Mouse (Mus musculus) spleen, adult 12 weeks (tissue): ENCODE measurements around the gene Kif9.

Source experiments
- DNase-seq: peaks from one replicate; pipeline ENCODE4 v3.0.0; 2022; ENCODE audit warnings: low spot score

The Kif9 gene

DNA sequence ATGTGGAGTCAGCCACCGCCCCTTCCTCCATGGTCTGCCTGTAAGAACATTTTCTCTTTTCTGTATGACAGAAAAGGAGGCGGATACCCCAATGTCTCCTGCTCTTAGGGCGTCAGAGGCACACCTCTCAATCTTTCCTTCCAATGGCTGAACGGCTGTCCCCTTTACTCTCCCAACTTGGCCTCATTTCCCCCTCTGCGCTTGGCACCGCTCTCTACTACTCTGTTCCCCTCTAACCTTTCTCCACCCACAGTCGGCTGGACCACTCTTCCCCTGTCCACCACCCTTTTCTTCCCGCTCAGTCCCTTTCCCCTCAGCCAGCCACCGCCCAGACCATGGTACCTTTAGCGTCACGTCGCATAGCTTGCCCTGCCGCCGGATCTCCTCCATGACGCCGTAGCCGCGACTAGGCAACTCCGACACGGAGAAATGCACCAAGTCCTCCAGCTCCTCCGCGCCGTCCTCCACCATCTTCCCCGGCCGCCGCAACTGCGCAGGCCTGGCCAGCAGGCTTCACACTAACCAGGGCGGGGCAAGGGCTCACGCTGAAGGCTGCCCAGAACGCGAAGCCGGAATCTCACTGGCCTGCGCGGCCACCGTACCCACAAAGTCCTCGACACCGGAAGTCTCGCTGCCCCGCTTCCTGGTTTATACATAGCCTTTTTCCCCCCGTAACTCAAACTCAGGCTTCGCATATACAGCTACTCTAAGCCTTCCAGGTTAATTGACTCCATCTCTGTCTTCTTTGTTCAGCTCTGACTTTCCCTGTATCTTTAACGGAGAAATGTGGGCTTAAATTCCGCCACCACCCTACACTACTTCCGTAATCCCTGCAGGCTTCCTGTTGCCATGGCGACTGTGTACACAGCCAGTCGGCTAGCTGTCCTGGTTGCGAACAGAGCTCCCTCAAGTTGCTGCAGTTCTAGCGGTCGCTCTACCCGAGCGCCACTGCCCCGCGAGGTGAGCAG, at the start of gene Kif9, which contains the start of gene Klhl18:
Kif9 (plus strand) TSS at position 835 of the 968 bp plus-strand sequence.
Klhl18 (minus strand) TSS at position 571 of the 968 bp plus-strand sequence.
- DNase-seq = peak; percentile 93

DNA sequence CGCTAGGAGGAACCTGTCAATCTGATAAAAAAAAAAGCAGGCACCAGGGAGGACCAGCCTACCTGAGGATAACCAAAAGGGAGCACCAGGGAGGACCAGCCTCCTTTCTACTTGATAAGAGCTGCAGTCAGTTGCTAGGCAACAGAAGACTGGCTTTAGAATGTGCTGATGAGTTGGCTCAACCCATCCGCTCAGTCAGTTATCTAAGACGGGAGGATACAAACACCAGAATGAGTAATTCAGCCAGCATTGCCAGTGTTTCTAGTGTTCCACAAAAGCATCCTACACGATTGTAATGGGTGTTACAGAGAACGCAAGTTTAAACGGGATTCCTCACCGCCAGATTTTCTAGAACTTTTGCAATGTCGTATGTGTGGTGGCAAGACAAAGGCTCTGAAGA, 45.5 kb upstream of the Kif9 start:
- no peak for DNase-seq

DNA sequence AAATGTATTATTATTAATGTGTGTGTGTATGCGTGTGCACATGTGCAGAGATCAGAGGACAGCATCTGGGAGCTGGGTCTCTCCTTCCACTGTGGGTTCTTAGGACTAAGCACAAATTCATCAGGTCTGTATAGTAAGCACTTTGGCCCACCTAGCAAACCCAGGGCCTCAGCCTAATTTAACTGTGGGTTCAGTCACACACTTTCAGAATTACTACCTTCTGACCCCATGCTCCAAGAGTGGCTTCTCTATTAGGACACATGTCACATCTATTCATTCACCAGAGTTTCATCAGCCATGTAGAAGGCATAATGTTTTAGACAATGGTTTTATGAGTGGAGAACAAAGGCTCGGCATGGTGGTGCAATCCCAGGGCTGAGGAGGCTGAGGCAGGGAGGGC, 43.7 kb upstream of the Kif9 start:
- DNase-seq = no peak

DNA sequence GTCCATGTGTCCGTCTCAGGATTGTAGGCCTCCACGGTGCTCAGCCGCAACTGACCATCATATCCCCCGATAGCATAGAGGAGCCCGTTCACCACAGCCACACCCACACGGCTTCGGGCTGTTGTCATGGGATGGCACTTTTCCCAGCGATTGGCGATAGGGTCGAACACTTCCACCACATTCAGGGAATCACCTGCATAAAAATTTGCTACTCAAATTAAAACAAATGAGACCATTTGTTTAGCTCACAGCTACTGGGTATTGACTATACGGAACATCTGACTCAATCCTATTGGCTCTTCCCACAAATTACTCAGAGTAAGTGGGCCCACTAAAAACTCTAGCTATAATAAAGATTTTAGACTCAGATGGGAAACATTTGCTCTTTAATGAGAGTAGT, 40.7 kb upstream of the Kif9 start:
- no peak for DNase-seq

DNA sequence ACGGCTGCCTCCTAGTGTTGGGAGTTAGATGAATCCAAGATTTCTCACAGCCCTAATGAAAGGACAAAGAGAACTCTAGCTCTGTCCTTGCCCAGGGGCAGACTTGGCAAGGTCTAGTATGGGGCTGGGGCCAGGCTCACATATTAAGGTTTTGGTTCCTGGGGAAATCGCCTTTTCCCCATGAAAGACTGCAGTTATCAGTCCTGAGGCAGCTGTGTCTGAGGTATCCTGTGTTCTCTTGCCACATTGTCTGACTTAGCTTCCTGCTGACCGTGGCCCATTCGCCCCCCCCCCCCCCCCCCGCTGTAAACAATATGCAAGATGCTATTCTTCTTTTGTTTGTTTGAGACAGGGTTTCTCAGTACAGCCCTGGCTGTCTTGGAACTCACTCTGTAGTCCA, 36.7 kb upstream of the Kif9 start:
- DNase-seq = no peak

DNA sequence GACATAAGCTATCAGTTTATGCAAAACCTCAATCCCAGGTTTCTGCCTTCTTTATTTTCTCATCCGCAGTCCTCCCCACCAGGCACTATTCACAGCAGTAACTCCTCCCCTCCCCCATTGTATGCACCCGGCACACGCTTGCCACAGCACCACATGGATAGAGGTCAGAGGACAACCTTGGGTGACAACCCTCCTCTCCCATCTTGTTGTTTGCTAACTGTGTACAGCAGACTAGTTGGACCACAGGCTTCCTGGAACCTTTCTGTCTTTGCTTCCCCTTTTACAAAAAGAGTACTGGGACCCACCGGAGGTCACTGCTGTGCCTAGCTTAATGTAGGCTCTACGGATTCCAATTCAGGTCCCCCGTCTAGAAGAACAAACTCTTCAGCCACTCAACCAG, 36.2 kb upstream of the Kif9 start:
- DNase-seq = no peak

DNA sequence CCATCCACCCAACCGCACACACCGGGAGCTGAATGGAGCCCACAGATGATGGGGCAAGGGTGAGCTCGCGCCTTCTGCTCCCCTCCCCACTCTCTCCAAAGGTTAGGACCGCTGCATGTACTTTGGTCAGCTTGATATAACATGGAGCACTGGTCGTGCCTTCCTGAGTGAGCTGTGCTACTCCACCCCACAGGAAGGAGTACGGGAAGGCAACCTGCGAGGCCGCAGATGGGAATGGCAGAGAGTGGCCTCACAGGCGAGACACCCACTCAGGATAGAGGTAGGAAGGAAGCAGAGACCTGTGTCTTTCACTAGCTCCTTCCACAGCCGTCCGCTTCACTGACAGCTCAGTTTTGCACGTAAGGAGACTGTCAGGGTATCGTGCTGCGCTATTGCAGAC, 28.4 kb upstream of the Kif9 start:
- no peak for DNase-seq

DNA sequence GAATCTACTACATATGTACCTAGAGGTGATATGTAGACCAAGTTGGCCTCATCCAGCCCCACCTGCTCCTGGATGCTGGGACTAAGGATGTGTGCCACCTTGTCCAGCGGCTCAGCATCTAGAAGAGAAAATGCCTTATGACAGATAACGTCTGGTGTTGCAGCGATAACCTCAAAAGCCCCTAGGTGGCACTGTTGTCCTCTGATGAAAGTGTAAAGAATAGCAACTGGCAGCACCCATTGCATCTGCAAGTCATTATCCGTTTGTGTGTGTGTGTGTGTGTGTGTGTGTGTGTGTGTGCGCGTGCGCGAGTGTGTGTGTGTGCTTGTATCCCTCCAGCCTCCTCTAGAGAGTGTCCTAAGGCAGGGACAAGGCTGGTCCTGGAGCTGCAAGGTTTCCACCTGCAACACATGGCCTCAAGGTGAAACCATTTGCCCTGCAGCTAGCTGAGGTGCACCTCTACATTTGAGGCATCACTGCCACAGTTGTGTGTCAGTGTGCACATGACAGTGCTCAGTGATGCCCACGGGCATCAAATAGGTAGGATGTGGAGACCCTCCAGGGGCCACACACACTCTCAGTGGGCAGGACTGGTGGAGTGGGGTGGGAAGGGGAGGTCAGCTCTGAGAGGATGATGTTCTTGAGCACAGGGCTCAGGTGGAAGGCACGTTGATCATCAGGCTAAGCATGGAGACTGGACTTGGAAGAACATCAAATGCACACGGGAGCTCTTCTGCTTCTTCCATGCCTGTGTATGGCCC, 27.7 kb upstream of the Kif9 start:
- DNase-seq = peak; percentile 57

DNA sequence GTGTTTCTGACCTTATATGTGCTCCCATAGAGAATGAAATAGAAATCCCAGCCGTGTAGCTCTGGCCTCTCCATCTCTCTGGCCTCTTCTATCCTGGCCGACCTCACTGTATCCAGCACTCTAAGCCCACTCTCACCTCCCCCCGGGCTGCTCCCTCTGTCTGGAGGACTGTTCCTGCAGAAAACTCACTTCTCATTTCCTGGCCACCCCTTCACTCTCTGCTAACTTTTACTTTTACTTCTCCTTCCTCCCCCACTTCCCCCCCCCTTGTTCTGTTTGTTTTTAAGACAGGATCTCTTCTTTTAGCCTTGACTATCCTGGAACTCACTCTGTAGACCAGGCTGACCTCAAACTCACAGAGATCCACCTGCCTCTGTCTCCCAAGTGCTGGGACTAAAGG, 24.2 kb upstream of the Kif9 start:
- no peak for DNase-seq

DNA sequence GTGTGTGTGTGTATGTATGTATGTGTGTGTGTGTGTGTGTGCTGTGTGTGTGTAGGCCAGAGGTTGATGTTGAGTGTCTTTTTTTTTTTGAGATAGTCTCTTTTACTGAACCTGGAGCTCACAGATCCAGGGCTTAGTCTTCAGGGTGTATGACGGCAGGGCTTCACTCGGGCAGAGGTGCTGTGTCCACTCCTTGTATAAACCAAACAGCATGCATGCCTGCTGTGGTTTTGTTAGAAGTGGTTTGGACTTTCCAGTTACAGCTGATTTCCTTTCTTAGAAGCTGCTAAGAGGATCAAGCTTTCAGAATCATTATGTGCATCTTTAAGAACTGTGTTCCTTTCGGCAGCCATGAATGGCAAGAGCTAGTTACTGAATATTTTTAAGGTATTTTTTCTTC, 18.8 kb upstream of the Kif9 start:
- no peak for DNase-seq

DNA sequence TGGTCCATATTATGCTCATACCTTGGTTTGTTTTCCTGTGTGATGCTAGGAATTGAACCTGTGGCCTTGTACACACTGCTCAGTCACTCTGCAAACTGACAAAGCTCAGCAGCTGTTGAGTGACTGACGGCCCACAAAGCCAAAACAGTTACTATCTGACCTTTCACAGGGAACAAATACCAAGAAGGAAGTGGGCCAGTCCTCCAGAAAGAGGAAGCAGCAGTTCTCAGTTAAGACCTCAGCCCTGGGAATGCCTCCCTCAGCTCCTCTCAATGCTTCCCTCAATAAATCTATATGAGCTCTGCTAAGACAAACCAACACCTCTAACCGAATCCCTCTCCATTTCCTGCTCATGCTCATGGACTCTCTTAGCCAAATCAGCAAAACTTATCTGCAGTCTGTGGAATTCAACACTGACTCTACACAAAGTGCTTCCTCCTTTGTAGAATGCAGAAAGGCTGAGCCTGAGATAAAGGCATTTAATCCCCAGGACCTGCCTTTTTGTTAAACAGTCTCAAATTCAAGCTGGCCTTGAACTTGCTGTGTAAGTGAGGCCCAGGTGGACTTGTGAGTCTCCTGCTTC, 17.5 kb upstream of the Kif9 start:
- no peak for DNase-seq

DNA sequence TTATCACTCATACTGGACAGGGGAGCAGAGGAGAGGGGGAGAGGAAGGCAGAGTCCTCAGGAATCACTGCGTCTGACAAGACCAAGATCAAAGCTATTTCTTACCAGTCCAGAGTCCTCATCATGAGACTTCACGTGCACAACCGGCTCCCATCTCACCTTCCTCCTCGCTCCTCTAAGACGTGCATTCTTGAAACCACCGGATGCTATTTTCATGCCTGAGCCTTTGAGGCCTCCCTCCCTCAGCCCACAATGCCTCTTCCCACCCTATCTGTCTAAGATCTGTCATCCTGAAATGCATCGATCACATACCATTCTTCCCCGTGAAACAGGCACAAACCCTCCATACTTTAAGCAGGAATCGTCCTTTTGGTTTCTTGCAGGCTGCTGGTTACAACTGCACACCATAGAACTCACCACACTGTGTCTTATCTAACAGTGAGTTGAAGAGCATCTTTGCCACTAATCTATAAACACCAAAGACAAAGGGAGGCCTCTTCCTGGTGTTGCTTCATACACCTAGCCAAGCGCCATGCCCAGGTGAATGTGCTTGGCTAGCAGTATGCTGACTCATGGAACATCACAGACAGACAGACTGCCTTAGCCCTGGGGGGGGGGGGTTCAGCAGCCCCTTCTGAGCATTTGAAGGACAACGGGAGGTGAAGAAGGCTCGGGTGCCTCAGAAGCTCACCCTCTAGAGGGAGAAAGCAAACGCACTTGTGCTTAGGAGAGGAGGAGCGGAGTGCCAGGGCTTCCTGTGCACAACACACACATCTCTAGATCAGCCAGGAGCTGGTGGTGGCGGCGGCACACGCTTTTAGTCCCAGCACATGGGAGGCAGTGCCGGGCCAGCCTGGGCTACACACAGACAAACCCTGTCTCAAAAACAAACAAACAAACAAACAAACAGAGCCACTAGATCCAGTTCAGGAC, 15.6 kb upstream of the Kif9 start:
- DNase-seq = no peak

DNA sequence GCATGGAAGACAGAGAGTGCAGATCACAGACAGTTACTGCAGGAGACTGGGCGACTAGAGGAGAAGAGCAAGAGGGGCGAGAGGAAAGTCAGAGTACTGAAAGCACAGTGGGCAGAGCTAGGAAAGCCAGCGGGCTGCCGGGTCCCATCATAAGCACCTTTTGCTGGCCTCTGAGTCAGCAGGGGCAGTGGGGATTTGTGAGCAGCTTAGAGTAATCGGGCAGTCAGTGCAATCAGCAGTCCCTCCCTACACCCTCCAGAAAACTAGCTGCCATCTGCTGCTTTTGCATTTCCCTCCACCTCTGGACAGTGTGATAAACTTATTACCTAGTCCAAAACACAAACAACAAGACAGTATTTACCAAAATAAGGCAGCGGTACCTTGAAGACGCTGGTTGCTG, 14.4 kb upstream of the Kif9 start:
- DNase-seq = no peak

DNA sequence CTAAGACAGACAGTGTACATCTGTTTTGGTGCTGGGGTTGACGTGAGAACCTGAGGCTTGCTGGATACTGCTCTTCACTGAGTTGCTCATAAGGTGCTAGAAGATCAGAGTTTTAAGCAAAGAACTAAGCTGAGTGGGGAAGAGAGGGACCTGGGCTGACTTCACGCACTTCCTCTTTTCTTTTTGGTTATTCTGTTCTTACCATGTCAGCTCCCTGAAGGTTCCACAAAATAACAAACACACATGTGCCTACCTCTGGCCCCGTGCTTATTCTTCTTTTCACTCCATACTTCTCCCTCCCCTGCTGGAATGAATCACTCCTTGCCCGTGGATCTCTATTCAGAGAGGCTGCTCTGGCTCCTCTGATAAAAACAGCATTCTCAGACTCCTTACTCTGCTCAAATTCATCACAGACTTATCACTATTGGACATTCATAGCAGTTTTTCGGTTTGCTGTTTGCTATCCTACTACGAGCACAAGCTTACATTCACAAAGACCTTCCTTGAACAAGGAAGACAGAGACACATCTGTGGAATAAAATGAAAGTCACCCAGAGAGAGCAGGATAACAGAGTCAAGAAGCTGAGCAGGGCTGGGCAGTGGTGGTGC, 12.7 kb upstream of the Kif9 start:
- no peak for DNase-seq

DNA sequence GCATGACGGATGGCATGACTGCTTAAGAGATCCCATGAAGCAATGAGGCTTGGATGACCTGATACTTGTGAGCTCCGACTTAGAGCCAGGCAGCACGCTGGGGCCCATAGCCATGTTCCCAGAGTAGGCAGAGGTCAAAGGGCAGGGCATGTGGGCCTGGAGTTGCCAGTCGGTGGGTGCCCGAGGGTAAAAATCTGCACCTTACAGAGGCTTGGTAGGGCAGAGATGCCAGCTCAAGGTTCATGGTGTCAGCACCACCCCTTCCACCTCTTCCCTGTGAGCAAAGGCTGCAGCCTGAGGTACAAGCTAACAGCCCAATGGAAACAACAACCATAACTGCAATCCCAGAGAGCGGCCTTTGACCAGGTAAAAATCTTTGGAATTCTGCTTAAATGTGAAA, 11.4 kb upstream of the Kif9 start:
- no peak for DNase-seq

DNA sequence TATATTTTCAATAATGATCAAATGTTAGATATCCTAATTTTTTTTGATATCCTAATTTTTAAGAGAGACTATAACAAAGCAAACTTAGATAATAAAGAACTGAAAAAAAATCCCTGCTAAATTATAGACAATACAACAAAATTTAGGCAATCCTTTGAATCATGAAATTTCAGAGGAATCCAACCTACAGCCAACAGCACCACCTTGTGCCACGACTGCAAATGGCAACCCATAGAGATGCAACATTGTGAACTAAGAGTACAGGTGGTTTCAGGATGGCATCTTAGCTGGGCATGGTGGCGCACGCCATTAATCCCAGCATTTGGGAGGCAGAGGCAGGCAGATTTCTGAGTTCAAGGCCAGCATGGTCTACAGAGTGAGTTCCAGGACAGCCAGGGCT, 10.6 kb upstream of the Kif9 start:
- DNase-seq = no peak

DNA sequence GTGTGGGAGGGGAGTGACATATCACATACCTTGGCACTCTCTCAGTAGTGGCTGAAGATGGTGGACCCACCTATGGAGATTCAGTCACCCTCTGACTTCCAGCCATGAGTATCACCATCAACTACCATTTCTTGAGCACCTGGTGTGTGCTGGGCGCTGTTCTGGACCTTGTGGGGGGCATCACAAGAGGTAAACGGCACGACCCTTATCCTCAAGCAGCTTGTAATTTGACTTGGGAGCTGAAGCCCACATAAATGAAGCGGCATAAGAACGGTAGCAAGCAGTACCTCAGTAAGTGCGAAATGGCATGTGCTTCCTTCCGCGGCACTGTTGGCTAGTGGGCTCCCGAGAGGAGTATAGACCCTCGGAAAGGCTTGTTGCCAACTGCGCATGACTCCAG, 1.2 kb downstream of the Kif9 start:
- DNase-seq = no peak

DNA sequence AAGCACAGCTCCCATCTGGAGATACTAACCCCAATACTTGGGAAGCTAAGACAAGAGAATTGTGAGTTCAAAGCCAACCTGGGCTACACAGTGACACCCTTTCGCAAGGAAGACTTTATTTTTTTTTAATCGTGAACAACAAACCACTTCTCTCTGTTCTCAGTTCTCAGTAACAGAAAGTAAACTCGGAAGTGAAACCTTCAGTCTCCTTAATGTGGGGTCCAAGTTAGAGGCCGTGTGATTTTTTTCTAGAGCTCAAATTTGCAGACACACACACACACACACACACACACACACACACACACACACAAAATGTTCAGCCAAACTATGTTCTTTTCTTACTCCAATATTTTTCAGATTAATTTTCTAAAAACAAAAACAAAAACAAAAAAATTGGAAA, 1.9 kb downstream of the Kif9 start:
- DNase-seq = no peak

DNA sequence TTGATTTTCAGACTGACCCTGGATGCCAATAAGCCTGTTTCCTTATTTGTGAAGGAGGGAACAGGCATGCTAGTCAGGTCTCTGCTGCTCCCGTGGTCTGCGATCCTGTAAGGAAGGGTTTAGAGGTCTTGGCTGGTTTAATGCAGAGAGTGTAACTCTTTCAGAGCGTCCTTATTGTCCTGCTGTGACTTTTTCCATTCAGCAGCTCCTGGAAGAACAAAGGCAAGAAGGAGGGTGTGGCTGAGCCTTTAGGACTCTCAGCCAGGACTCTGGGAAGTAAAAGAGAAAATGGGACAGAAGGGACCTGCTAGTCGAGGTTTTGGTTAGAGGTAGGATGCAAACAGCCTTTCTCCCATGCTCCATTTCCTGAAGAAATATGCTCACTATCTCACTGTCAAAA, 12.1 kb downstream of the Kif9 start:
- DNase-seq = no peak

DNA sequence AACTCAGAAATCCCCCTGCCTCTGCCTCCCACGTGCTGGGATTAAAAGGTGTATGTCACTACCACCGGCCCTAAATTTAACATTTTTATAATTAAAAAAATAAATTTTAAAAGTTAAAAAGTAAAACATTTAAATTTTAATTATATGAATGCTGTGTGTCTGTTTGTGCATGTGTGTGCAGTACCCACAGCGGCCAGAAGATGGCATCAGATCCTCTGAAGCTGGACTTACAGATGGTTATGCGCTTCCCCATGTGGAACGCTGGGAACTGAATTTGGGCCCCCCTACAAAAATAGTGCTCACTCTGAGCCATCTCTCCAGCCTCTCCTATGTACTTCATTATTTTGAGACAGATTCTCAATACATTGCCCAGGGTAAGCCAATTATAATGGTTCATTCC, 14.2 kb downstream of the Kif9 start:
- no peak for DNase-seq

DNA sequence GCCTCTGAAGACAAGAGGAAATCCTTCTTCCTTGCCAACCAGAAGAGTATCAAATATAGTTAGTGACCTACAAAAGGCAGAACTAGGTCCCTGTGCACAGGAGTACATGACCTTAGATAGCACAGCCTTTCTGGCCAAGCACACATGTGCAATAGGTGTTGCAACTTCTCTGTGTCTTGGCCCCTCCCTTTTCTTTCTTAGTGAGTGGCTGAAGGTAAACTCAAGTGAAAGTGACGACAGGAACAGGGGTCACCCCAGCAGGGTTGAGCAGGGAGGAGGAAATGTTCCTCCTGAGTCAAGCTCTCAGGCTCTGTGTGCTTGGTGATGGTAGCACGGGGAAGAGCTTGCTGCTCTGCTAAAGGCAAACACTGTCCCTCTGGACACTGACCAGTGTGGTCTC, 49.0 kb downstream of the Kif9 start:
- no peak for DNase-seq
